Mouse (Mus musculus) C2C12 (cell line): ENCODE data around the gene 1700019D03Rik. TPM values are rescaled to one million over a fixed set of nuclear protein-coding genes. Genes with fewer than 3 reads are reported as not detected.

Experiments
- H3K27me3 ChIP-seq: one replicate; pipeline ENCODE4 v1.6.1; 2011; ENCODE audit not compliant: control insufficient read depth, insufficient read depth, insufficient read length
- H3K36me3 ChIP-seq: one replicate; pipeline ENCODE4 v1.6.1; 2011; ENCODE audit not compliant: control insufficient read depth, insufficient read depth
- H3K4me3 ChIP-seq: one replicate; pipeline ENCODE4 v1.5.1; 2011; ENCODE audit warnings: mild to moderate bottlenecking, control low read depth; ENCODE audit not compliant: poor library complexity, insufficient read depth, severe bottlenecking
- H3K79me2 ChIP-seq: one replicate; pipeline ENCODE4 v1.6.1; 2011; ENCODE audit not compliant: control insufficient read depth, insufficient read depth
- H3K79me3 ChIP-seq: one replicate; pipeline ENCODE4 v1.6.1; 2011; ENCODE audit warnings: low read depth, control low read depth
- H3ac ChIP-seq: one replicate; pipeline ENCODE3; 2011; ENCODE audit warnings: low read depth; ENCODE audit not compliant: control insufficient read depth, insufficient read length
- CEBPB ChIP-seq: IDR thresholded peaks from one replicate; pipeline ENCODE4 v1.6.1; 2011; ENCODE audit warnings: low read depth, mild to moderate bottlenecking, control low read depth, moderate library complexity
- CTCF ChIP-seq: IDR thresholded peaks from one replicate; pipeline ENCODE4 v1.5.1; 2011; ENCODE audit not compliant: control insufficient read depth, insufficient read depth, insufficient read length
- FOSL1 ChIP-seq: IDR thresholded peaks from one replicate; pipeline ENCODE4 v1.8.0; 2011; ENCODE audit warnings: mild to moderate bottlenecking, low read length; ENCODE audit not compliant: poor library complexity, insufficient read depth, severe bottlenecking
- MAX ChIP-seq: IDR thresholded peaks from one replicate; pipeline ENCODE4 v1.6.1; 2011; ENCODE audit warnings: mild to moderate bottlenecking, control low read depth
- MYOD1 ChIP-seq: IDR thresholded peaks from one replicate; pipeline ENCODE4 v1.6.1; 2011; ENCODE audit warnings: low read depth; ENCODE audit not compliant: control insufficient read depth, insufficient read length
- MYOG ChIP-seq: IDR thresholded peaks from one replicate; pipeline ENCODE4 v1.6.1; 2011; ENCODE audit not compliant: control insufficient read depth, insufficient read length; ENCODE audit errors: extremely low read depth
- USF1 ChIP-seq: IDR thresholded peaks from one replicate; pipeline ENCODE4 v1.6.1; 2011; ENCODE audit warnings: low read depth, mild to moderate bottlenecking, control low read depth, moderate library complexity
- polyA plus RNA-seq: library from polyadenylated mRNA; unstranded; fragments of >200 nt; fragmentation: generic; extraction: Trizol; gene quantifications from one replicate; pipeline ENCODE4 v1.2.1, GENCODE M21; 2012; ENCODE audit warnings: missing spikeins

The 1700019D03Rik gene
- polyA plus RNA-seq, 1 experiment, result not detected

DNA sequence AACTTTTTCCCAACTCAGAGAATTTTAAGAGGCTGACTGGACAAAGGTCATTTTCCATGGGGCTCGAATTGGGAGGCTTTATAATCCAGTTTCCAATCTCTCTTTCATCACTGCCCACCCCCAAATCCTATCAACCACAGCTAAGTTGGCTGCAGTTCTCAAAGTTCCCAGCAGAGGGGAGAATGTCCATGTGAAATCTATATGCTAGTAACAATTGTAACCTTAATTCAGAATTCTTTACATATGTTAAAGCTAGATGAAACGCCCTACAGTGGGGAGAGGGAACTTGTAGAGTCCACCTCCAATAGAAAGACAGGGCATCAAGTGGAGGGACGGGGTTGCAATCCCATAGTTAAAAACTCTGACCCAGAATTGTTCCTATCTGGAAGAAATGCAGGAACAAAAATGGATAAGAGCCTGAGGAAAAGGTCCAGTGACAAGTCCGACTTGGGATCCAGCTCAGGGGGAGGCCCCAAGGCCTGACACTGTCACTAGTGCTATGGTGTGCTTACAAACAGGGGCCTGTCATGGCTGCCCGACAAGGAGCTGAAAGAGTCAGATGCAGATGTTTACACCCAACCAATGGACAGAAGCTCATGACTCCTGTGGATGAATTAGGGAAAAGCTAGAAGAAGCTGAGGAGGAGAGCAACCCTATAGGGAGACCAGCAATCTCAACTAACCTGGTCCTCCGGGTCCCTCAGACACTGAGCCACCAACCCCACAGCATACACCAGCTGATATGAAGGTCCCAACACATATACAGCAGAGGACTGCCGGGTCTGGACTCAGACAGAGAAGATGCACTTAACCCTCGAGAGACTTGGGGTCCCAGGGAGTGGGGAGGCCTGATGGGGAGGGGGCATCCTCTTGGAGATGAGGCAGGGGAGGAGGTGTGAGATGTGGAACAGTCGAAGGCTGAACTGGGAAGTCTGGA is 33.4 kb upstream of the 1700019D03Rik start:
- Histone ChIP-seq H3K27me3 (no peaks in the 10 kb centered on the region), H3K36me3 (no peaks in the 10 kb centered on the region), H3K4me3 (no peak overlapping the region), H3K79me3 (no peaks in the 10 kb centered on the region), H3K79me2 (no peaks in the 10 kb centered on the region), H3ac (no peak overlapping the region)
- no peak for TF ChIP-seq USF1
- TF ChIP-seq MAX, result no peak
- TF ChIP-seq CEBPB, result no peak
- no peak for TF ChIP-seq MYOG
- no peak for TF ChIP-seq FOSL1
- TF ChIP-seq MYOD1, result no peak
- no peak for TF ChIP-seq CTCF

GRCm38 (mm10) chr1:53049763-53050427 is 29.9 kb upstream of the 1700019D03Rik start:
- no peaks in the 10 kb centered on the region for H3K79me2 ChIP-seq

GRCm38 (mm10) chr1:53037443-53037871 is 17.5 kb upstream of the 1700019D03Rik start:
- TF ChIP-seq MYOD1 (no peak), CEBPB (no peak), MYOG (no peak), FOSL1 (no peak), USF1 (no peak), CTCF (no peak), MAX (no peak)
- Histone ChIP-seq H3ac (no peak overlapping the region), H3K27me3 (no peaks in the 10 kb centered on the region), H3K4me3 (no peak overlapping the region), H3K36me3 (no peaks in the 10 kb centered on the region), H3K79me2 (no peaks in the 10 kb centered on the region), H3K79me3 (no peaks in the 10 kb centered on the region)

More at GRCm38 (mm10) chr1:53049763-53050427, 29.9 kb upstream of the 1700019D03Rik start:
- TF ChIP-seq MYOG (no peak), MAX (no peak), FOSL1 (no peak), MYOD1 (no peak), USF1 (no peak), CTCF (no peak), CEBPB (no peak)
- Histone ChIP-seq H3K79me3 (no peaks in the 10 kb centered on the region), H3ac (no peak overlapping the region), H3K4me3 (no peak overlapping the region), H3K36me3 (no peaks in the 10 kb centered on the region), H3K27me3 (no peaks in the 10 kb centered on the region)

DNA sequence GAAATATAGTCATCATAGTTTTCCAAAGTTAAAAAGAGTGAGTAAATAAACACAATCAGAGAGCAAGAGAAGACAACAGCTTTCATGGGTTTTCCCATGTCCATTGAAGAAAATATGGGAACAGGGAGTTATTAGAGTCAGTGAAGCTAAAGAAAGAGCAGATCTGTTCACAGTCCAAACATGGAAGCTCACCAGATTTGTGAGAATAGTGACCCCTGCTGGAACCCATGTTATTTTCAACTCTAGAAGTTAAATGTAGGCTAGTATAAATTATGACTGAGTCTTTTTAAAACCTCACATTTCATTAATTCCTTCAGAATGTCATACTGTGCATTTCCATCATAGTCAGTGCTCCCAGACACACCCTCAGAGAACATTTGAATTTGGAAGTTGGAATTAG is 12.6 kb upstream of the 1700019D03Rik start:
- no peaks in the 10 kb centered on the region for H3K79me3 ChIP-seq
- no peaks in the 10 kb centered on the region for H3K27me3 ChIP-seq
- TF ChIP-seq CEBPB (no peak), CTCF (no peak), FOSL1 (no peak), MYOD1 (no peak), MAX (no peak), MYOG (no peak), USF1 (no peak)
- H3K4me3 ChIP-seq, result no peak overlapping the region
- H3K79me2 ChIP-seq, result no peaks in the 10 kb centered on the region
- H3K36me3 ChIP-seq, result no peaks in the 10 kb centered on the region
- H3ac ChIP-seq, result no peak overlapping the region

GRCm38 (mm10) chr1:53018746-53019505 is 1.1 kb downstream of the 1700019D03Rik start:
- Histone ChIP-seq H3K4me3 (no peak overlapping the region), H3K36me3 (no peaks in the 10 kb centered on the region), H3K27me3 (no peaks in the 10 kb centered on the region), H3K79me2 (no peaks in the 10 kb centered on the region), H3ac (no peak overlapping the region), H3K79me3 (no peaks in the 10 kb centered on the region)
- TF ChIP-seq MYOG (no peak), CEBPB (no peak), MYOD1 (no peak), CTCF (no peak), USF1 (no peak), FOSL1 (no peak), MAX (no peak)
